Mouse (Mus musculus): Measurements from ENCODE around the gene Nfatc3.

GRCm38 (mm10) chr8:106165460-106165859 lies 106.8 kb downstream of the Nfatc3 start:
- TF ChIP-seq REST (IDR thresholded peaks at IDR 0.05; ENCODE audit: insufficient read depth, insufficient read length) (no peak), POLR2AphosphoS2 (IDR thresholded peaks at IDR 0.05; ENCODE audit: insufficient read length, low read depth) (no peak), TCF12 (IDR thresholded peaks at IDR 0.05; ENCODE audit: insufficient read depth, poor library complexity, severe bottlenecking) (no peak), POLR2A (IDR thresholded peaks at IDR 0.05; ENCODE audit: insufficient read length, low read depth) (no peak), MYOD1 (IDR thresholded peaks at IDR 0.05; ENCODE audit: control insufficient read depth in 1 of 3, insufficient read length in 2 of 3, low read depth in 2 of 3) (no peak), E2F4 (IDR thresholded peaks at IDR 0.05; ENCODE audit: insufficient read depth) (no peak), TCF3 (IDR thresholded peaks at IDR 0.05; ENCODE audit: insufficient read length, low read depth) (no peak), USF1 (IDR thresholded peaks at IDR 0.05; ENCODE audit: low read depth) (no peak)
